In genomic region chr8:70796403-70797080, GRCm38 (mm10) we compare ENCODE assay signal across 8 mouse cellular contexts. TPM values are rescaled to one million over a fixed set of nuclear protein-coding genes. Genes with fewer than 3 reads are reported as not detected.
DNase-seq lines count a peak whose midpoint lies in the region; ATAC-seq and TF ChIP-seq lines count a peak whose summit lies in the region.

No protein-coding gene starts in this region.

- peak overlapping the region; percentile 99 for H3K27ac ChIP-seq in layer of hippocampus, adult 2 months
- H3K27ac ChIP-seq in brown adipose tissue, adult 24 weeks (replicated peaks; ENCODE audit: low read depth, low read length), result no peak overlapping the region
- no peak overlapping the region for H3K27ac ChIP-seq in heart, embryonic 13.5 days (replicated peaks)
- peak overlapping the region; percentile 39 for H3K27ac ChIP-seq in liver, embryonic 15.5 days (replicated peaks)

- no peaks in the 10 kb centered on the region for H3K36me3 ChIP-seq in heart, embryonic 13.5 days
- no peaks in the 10 kb centered on the region for H3K36me3 ChIP-seq in liver, embryonic 15.5 days (replicated peaks)

- peak overlapping the region; percentile 81 for H3K9ac ChIP-seq in heart, embryonic 13.5 days
- peak overlapping the region; percentile 63 for H3K9ac ChIP-seq in liver, embryonic 15.5 days

- peak overlapping the region; percentile 82 for H3K4me3 ChIP-seq in layer of hippocampus, adult 2 months
- H3K4me3 ChIP-seq in brown adipose tissue, adult 24 weeks (ENCODE audit: insufficient read depth, low read depth, low read length), result peak overlapping the region; percentile 60
- H3K4me3 ChIP-seq in heart, embryonic 13.5 days, result peak overlapping the region; percentile 65
- H3K4me3 ChIP-seq in liver, embryonic 15.5 days (replicated peaks), result peak overlapping the region; percentile 64

- peak overlapping the region; percentile 83 for H3K4me2 ChIP-seq in heart, embryonic 13.5 days
- H3K4me2 ChIP-seq in liver, embryonic 15.5 days, result peak overlapping the region; percentile 92

- TF ChIP-seq CTCF in layer of hippocampus, adult 2 months (conservative IDR thresholded peaks at IDR 0.05), result no peak

- 2% methylated on average over 54 of the region's 54 CpGs for WGBS in heart, embryonic 13.5 days
- 5% methylated on average over 54 of the region's 54 CpGs for WGBS in liver, embryonic 15.5 days (ENCODE audit: insufficient replicate concordance)

- no peaks in the 10 kb centered on the region for H3K9me3 ChIP-seq in heart, embryonic 13.5 days
- H3K9me3 ChIP-seq in liver, embryonic 15.5 days (replicated peaks), result peaks cover 3% of the 10 kb centered on the region; the same call in 1 of the 2 replicates

- H3K27me3 ChIP-seq in heart, embryonic 13.5 days (replicated peaks), result peaks cover 79% of the 10 kb centered on the region
- peaks cover 79% of the 10 kb centered on the region for H3K27me3 ChIP-seq in liver, embryonic 15.5 days

- peaks cover 9% of the 10 kb centered on the region for H3K4me1 ChIP-seq in brown adipose tissue, adult 24 weeks (ENCODE audit: control insufficient read depth, insufficient read depth, insufficient read length, low read length)
- H3K4me1 ChIP-seq in heart, embryonic 13.5 days, result peaks cover 30% of the 10 kb centered on the region
- H3K4me1 ChIP-seq in liver, embryonic 15.5 days (replicated peaks), result peaks cover 66% of the 10 kb centered on the region

- ATAC-seq in heart, embryonic 13.5 days (ENCODE audit: extremely low read depth, insufficient number of reproducible peaks, low FRiP score, low TSS enrichment), result no peak
- ATAC-seq in liver, embryonic 15.5 days (ENCODE audit: insufficient read depth), result no peak
- ATAC-seq in inflammation-experienced regulatory T-cells, adult 6 months, result no peak

- intact Hi-C loops in left cerebral cortex, postnatal 25 days (cut with DNase I), result loop anchor here (2.0 kb wide), 1 partner anchor 36 kb away; the partner anchor contains the start of gene Mpv17l2

- no peak for DNase-seq in layer of hippocampus, adult 2 months (ENCODE audit: low spot score in 2 of 2)
- no peak for DNase-seq in layer of hippocampus, adult 18-20 months (ENCODE audit: low spot score in 2 of 2)
- no peak for DNase-seq in adrenal gland, adult 2 months
- no peak for DNase-seq in left cerebral cortex, postnatal 25 days (ENCODE audit: low spot score in 2 of 2)

RNA-seq across cellular contexts. Expression of gene Mast3, which starts 8.3 kb away (rescaled TPM):
- total RNA-seq in layer of hippocampus, adult 2 months (2021), result 100 to 1,000 TPM; 468 to 473 TPM
- 100 to 1,000 TPM; 439 to 476 TPM for total RNA-seq in layer of hippocampus, adult 18-20 months (2021)
- polyA plus RNA-seq in brown adipose tissue, adult 24 weeks (2012; ENCODE audit: insufficient read depth, insufficient read length, missing spikeins), result 2.5 and 2.9 TPM in 2 replicates
- 5.6 and 6.7 TPM in 2 replicates for polyA plus RNA-seq in heart, embryonic 13.5 days (2015; fragmentation: Nextera tagmentation; extraction: Ambion mirVana)
- 6.7 and 8.2 TPM in 2 replicates for polyA plus RNA-seq in liver, embryonic 15.5 days (2015; fragmentation: Nextera tagmentation; extraction: Ambion mirVana)
- 10 to 100 TPM; 14.8 to 20.5 (median 18.4) TPM for polyA plus RNA-seq in inflammation-experienced regulatory T-cells, adult 6 months (2017; shearing (Covaris generic))
- 10 to 100 TPM; 18.9 to 20.5 TPM for total RNA-seq in adrenal gland, adult 2 months (2021)
- 91.5 and 91.7 TPM in 2 replicates for polyA plus RNA-seq in adrenal gland, adult 2 months (2012; rRNA removed)
- 100 to 1,000 TPM; 298 to 350 TPM for total RNA-seq in left cerebral cortex, postnatal 25 days (2021)

RNA-seq across cellular contexts. Expression of gene Il12rb1, which starts 11.7 kb away (rescaled TPM):
- 1 to 10 TPM in 1 of 2 experiments, under 1 TPM in 1; 0.61 to 1.1 TPM for total RNA-seq in layer of hippocampus, adult 2 months (2021)
- 1 to 10 TPM in 1 of 2 experiments, under 1 TPM in 1; 0.97 to 1.7 TPM for total RNA-seq in layer of hippocampus, adult 18-20 months (2021)
- polyA plus RNA-seq in brown adipose tissue, adult 24 weeks (2012; ENCODE audit: insufficient read depth, insufficient read length, missing spikeins), result not detected in 2 replicates
- not detected in 2 replicates for polyA plus RNA-seq in heart, embryonic 13.5 days (2015; fragmentation: Nextera tagmentation; extraction: Ambion mirVana)
- 0.22 TPM in 2 replicates for polyA plus RNA-seq in liver, embryonic 15.5 days (2015; fragmentation: Nextera tagmentation; extraction: Ambion mirVana)
- 10 to 100 TPM; 13.8 to 38.5 (median 18.3) TPM for polyA plus RNA-seq in inflammation-experienced regulatory T-cells, adult 6 months (2017; shearing (Covaris generic))
- total RNA-seq in adrenal gland, adult 2 months (2021), result under 1 TPM in 1 of 2 experiments, not detected in 1; 0.10 TPM
- 0.28 and 0.41 TPM in 2 replicates for polyA plus RNA-seq in adrenal gland, adult 2 months (2012; rRNA removed)
- total RNA-seq in left cerebral cortex, postnatal 25 days (2021), result under 1 TPM; 0.80 to 0.83 TPM

RNA-seq across cellular contexts. Expression of gene Pik3r2, which starts 20.0 kb away (rescaled TPM):
- 100 to 1,000 TPM; 160 to 169 TPM for total RNA-seq in layer of hippocampus, adult 2 months (2021)
- total RNA-seq in layer of hippocampus, adult 18-20 months (2021), result 100 to 1,000 TPM; 158 to 162 TPM
- polyA plus RNA-seq in brown adipose tissue, adult 24 weeks (2012; ENCODE audit: insufficient read depth, insufficient read length, missing spikeins), result 9.8 and 11.3 TPM in 2 replicates
- polyA plus RNA-seq in heart, embryonic 13.5 days (2015; fragmentation: Nextera tagmentation; extraction: Ambion mirVana), result 34.9 and 36.5 TPM in 2 replicates
- 14.7 and 16.5 TPM in 2 replicates for polyA plus RNA-seq in liver, embryonic 15.5 days (2015; fragmentation: Nextera tagmentation; extraction: Ambion mirVana)
- 1 to 10 TPM; 2.6 to 5.4 (median 5.4) TPM for polyA plus RNA-seq in inflammation-experienced regulatory T-cells, adult 6 months (2017; shearing (Covaris generic))
- 10 to 100 TPM; 37.2 to 49.0 TPM for total RNA-seq in adrenal gland, adult 2 months (2021)
- 296 and 305 TPM in 2 replicates for polyA plus RNA-seq in adrenal gland, adult 2 months (2012; rRNA removed)
- 100 to 1,000 TPM; 150 to 152 TPM for total RNA-seq in left cerebral cortex, postnatal 25 days (2021)

RNA-seq across cellular contexts. Expression of gene Mpv17l2, which starts 35.8 kb away (rescaled TPM):
- 10 to 100 TPM; 36.5 to 42.7 TPM for total RNA-seq in layer of hippocampus, adult 2 months (2021)
- total RNA-seq in layer of hippocampus, adult 18-20 months (2021), result 10 to 100 TPM; 34.5 to 41.1 TPM
- polyA plus RNA-seq in brown adipose tissue, adult 24 weeks (2012; ENCODE audit: insufficient read depth, insufficient read length, missing spikeins), result 74.5 and 79.8 TPM in 2 replicates
- polyA plus RNA-seq in heart, embryonic 13.5 days (2015; fragmentation: Nextera tagmentation; extraction: Ambion mirVana), result 41.6 and 48.4 TPM in 2 replicates
- polyA plus RNA-seq in liver, embryonic 15.5 days (2015; fragmentation: Nextera tagmentation; extraction: Ambion mirVana), result 34.7 and 37.8 TPM in 2 replicates
- polyA plus RNA-seq in inflammation-experienced regulatory T-cells, adult 6 months (2017; shearing (Covaris generic)), result 10 to 100 TPM; 35.5 to 46.1 (median 42.5) TPM
- total RNA-seq in adrenal gland, adult 2 months (2021), result 100 to 1,000 TPM; 108 to 132 TPM
- 359 and 417 TPM in 2 replicates for polyA plus RNA-seq in adrenal gland, adult 2 months (2012; rRNA removed)
- 10 to 100 TPM; 34.5 to 43.2 TPM for total RNA-seq in left cerebral cortex, postnatal 25 days (2021)

RNA-seq across cellular contexts. Expression of gene Rab3a, which starts 42.1 kb away (rescaled TPM):
- 100 to 1,000 TPM; 775 to 798 TPM for total RNA-seq in layer of hippocampus, adult 2 months (2021)
- total RNA-seq in layer of hippocampus, adult 18-20 months (2021), result 100 to 1,000 TPM; 814 to 823 TPM
- 18.1 and 21.3 TPM in 2 replicates for polyA plus RNA-seq in brown adipose tissue, adult 24 weeks (2012; ENCODE audit: insufficient read depth, insufficient read length, missing spikeins)
- 17.4 and 23.2 TPM in 2 replicates for polyA plus RNA-seq in heart, embryonic 13.5 days (2015; fragmentation: Nextera tagmentation; extraction: Ambion mirVana)
- 2.7 and 3.5 TPM in 2 replicates for polyA plus RNA-seq in liver, embryonic 15.5 days (2015; fragmentation: Nextera tagmentation; extraction: Ambion mirVana)
- 1 to 10 TPM; 4.6 to 8.6 (median 7.9) TPM for polyA plus RNA-seq in inflammation-experienced regulatory T-cells, adult 6 months (2017; shearing (Covaris generic))
- 10 to 100 TPM; 49.1 to 85.5 TPM for total RNA-seq in adrenal gland, adult 2 months (2021)
- polyA plus RNA-seq in adrenal gland, adult 2 months (2012; rRNA removed), result 141 and 152 TPM in 2 replicates
- 100 to 1,000 TPM; 830 to 904 TPM for total RNA-seq in left cerebral cortex, postnatal 25 days (2021)

Comparison
In these comparisons a context has a peak if more than half of its experiments do, and no peak if none do; other contexts are left out.
1. H3K27ac ChIP-seq: peak in layer of hippocampus, adult 2 months (single experiment) and liver, embryonic 15.5 days (single experiment); none in brown adipose tissue, adult 24 weeks (single experiment) and heart, embryonic 13.5 days (single experiment).
2. RNA of gene Il12rb1, which starts 11.7 kb away (polyA plus RNA-seq): 13.8 to 38.5 TPM in inflammation-experienced regulatory T-cells, adult 6 months; 0.28 to 0.41 TPM in adrenal gland, adult 2 months, 0.22 TPM in liver, embryonic 15.5 days, not detected in heart, embryonic 13.5 days and not detected in brown adipose tissue, adult 24 weeks; every median in the first group is over 10 times any median in the second.
3. Peak in every context shown above with its lines, with median percentiles within 50 percentile points of each other: H3K4me3 ChIP-seq.